Mouse (Mus musculus) small intestine, adult 2 months (tissue): ENCODE results near the gene Fes.

Source experiments
- CTCF ChIP-seq: fragments of 200-500 bp; IDR thresholded peaks from 2 replicates; pipeline ENCODE4 v1.5.1; 2012; ENCODE audit warnings: low read depth, mild to moderate bottlenecking, control low read depth, inconsistent platforms, low read length, moderate library complexity, mixed read lengths; ENCODE audit not compliant: insufficient replicate concordance, insufficient read length; ENCODE audit errors: extremely low read depth
- POLR2A ChIP-seq: fragments of 200-500 bp; IDR thresholded peaks from 2 replicates; pipeline ENCODE4 v1.6.1; 2012; ENCODE audit warnings: low read depth, mild to moderate bottlenecking, control low read depth, inconsistent platforms, low read length, moderate library complexity

GRCm38 (mm10) chr7:80412279-80412678 lies 24.5 kb upstream of the Fes start:
- no peak for TF ChIP-seq CTCF
- no peak for TF ChIP-seq POLR2A
